Mouse (Mus musculus) stomach, postnatal 0 days (tissue): ENCODE measurements around the gene Tkt. TPM values are rescaled to one million over a fixed set of nuclear protein-coding genes. Genes with fewer than 3 reads are reported as not detected.

Experiments
- ATAC-seq: fragments of 200-750 bp; cut with Nextera tagmentation; 2 replicates; pipeline ENCODE4 v1.8.0; 2017; ENCODE audit not compliant: low FRiP score, low TSS enrichment
- DNase-seq: peaks from one replicate; pipeline ENCODE4 v3.0.0-alpha.2; 2016; ENCODE audit warnings: low spot score
- H3K27ac ChIP-seq: fragments of 300-500 bp; sonication (generic); replicated peaks from 2 replicates; pipeline ENCODE4 v1.5.1; 2014; ENCODE audit warnings: mild to moderate bottlenecking, control low read depth
- H3K27me3 ChIP-seq: fragments of 300-500 bp; sonication (generic); 2 replicates; pipeline ENCODE4 v1.6.1; 2014; ENCODE audit warnings: low read length; ENCODE audit not compliant: control insufficient read depth, insufficient read depth
- H3K36me3 ChIP-seq: fragments of 300-500 bp; sonication (generic); 2 replicates; pipeline ENCODE4 v1.6.1; 2014; ENCODE audit warnings: low read length, mixed read lengths; ENCODE audit not compliant: control insufficient read depth, insufficient read depth
- H3K4me1 ChIP-seq: fragments of 300-500 bp; sonication (generic); replicated peaks from 2 replicates; pipeline ENCODE4 v1.6.1; 2014; ENCODE audit warnings: antibody characterized with exemption; ENCODE audit not compliant: control insufficient read depth, insufficient read depth
- H3K4me2 ChIP-seq: fragments of 300-500 bp; sonication (generic); replicated peaks from 2 replicates; pipeline ENCODE4 v1.6.1; 2014; ENCODE audit warnings: low read depth, mild to moderate bottlenecking, control low read depth, moderate library complexity
- H3K4me3 ChIP-seq: fragments of 300-500 bp; sonication (generic); 2 replicates; pipeline ENCODE4 v1.5.1; 2014; ENCODE audit warnings: low read depth, low read length, control low read depth
- H3K9ac ChIP-seq: fragments of 300-500 bp; sonication (generic); 2 replicates; pipeline ENCODE4 v1.6.1; 2014; ENCODE audit warnings: mild to moderate bottlenecking, low read length, control low read depth, mixed read lengths
- H3K9me3 ChIP-seq: fragments of 300-500 bp; sonication (generic); 2 replicates; pipeline ENCODE4 v1.6.1; 2016; ENCODE audit warnings: low read length; ENCODE audit not compliant: control insufficient read depth
- CTCF ChIP-seq: IDR thresholded peaks from 2 replicates; pipeline ENCODE4 v1.5.1; 2016; ENCODE audit warnings: antibody characterized with exemption, low read depth, mild to moderate bottlenecking, moderate library complexity
- EP300 ChIP-seq: optimal IDR thresholded peaks from 2 replicates; pipeline ENCODE3; 2016; ENCODE audit warnings: antibody characterized with exemption
- whole genome bisulfite sequencing: fragments of 180-500 bp; shearing (Covaris S2); extraction: QIAGEN DNeasy Blood & Tissue Kit; methylation state at CpG from one replicate; pipeline ENCODE4 v1.1.7; 2014; 5-methylcytosine and 5-hydroxymethylcytosine counted together
- polyA plus RNA-seq: library from polyadenylated mRNA; unstranded; fragments of >200 nt; fragmentation: Nextera tagmentation; extraction: Ambion mirVana; gene quantifications from 2 replicates; pipeline ENCODE4 v1.2.1, GENCODE M21; 2015

Gene Tkt
- polyA plus RNA-seq, 1 experiment from 2014 or later = 200 TPM

DNA sequence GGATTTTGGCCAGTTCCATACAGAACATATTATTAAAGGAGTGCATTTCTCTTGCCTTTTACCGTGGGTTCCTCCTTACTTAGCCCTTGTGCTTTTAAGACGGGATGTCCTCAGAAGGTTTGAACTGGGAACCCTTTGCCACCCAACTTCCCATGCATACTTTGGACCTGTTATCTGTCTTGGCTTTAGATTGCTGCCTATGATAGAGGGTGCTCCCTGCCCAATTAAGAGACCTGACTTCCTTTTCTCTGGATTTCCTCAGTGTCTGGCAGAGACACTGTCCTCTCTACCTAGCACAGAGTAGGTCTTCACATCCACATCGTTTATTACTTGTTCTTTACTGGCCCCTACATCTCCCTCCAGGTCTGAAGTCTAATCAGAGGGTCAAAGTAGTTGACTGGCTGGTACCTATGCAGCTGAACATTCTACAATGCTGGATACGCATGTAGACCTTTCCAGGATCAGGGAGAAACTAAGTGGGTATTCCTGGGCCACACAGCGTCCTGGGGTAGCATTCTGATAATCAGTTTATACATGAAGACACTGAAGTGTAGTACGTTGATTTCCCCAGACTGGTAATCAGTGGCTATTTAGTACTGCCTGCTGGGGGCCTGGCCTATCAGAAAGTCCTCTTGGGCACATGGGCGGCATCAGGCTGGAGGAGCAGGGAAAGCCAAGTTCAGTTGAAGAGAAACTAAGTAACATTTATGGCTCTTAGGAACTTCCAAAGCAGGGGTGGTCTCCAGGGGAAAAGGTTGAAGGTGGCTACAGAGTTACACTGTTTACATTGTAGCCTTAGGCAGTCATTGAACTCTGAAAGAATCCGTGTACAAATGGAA is 2.3 kb downstream of the Tkt start:
- Histone ChIP-seq H3K9me3 (no peaks in the 10 kb centered on the region), H3K4me2 (peak overlapping the region; percentile 88), H3K4me3 (peak overlapping the region; percentile 78), H3K27ac (peak overlapping the region; percentile 30; the same call in 1 of the 2 replicates), H3K4me1 (no peaks in the 10 kb centered on the region; the same call in 1 of the 2 replicates), H3K27me3 (no peaks in the 10 kb centered on the region), H3K36me3 (no peaks in the 10 kb centered on the region), H3K9ac (peak overlapping the region; percentile 90)
- TF ChIP-seq EP300 (no peak), CTCF (no peak)
- 28% methylated on average over 8 of the region's 8 CpGs for WGBS
- no peak for DNase-seq
- no peak for ATAC-seq

DNA sequence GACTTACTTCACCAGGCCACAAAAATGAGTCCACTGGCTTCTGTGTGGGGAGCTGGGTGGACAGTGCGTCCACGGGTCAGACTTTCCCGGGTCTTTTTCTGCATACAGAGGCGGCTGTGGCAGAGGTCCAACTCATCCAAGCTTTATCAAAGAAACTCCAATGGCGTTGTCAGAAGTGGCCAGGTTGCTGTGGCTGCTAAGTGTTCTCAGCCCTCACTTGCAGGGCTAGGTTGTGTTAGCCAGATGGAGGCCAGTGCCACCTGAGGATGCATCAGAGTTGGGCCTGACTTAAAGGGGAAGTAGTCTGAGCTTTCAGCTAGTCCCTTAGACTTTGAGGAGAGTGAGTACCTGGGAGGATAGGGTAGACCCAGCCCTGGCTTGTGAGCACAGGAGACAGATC is 3.4 kb downstream of the Tkt start:
- Histone ChIP-seq H3K4me2 (peak overlapping the region; percentile 88; the same call in 1 of the 2 replicates), H3K9ac (0 out of 2 replicates have a peak overlapping the region, but pooled peaks have one; percentile 1), H3K36me3 (no peaks in the 10 kb centered on the region), H3K27me3 (no peaks in the 10 kb centered on the region), H3K4me1 (peaks cover 2% of the 10 kb centered on the region; the same call in 1 of the 2 replicates), H3K9me3 (no peaks in the 10 kb centered on the region), H3K4me3 (no peak overlapping the region), H3K27ac (no peak overlapping the region)
- no peak for ATAC-seq
- 46% methylated on average over 5 of the region's 5 CpGs for WGBS
- TF ChIP-seq CTCF (no peak), EP300 (no peak)
- DNase-seq = no peak

DNA sequence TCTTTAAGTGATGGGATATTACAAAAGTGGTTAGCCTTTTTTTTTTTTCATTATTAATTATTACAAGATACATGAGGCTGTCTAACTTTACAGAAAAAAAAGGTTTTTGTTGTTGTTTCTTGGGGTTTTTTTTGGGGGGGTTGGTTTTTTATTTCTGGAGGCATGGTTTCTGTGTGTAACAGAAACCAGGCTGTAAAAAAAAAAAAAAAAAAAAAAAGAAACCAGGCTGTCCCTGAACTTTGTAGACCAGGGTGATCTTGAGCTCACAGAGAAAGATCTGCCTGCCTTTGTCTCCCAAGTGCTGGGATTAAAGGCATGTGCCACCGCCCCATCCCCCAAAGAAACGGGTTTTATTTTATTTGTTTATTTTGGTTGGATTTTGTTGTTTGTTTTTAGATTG is 3.8 kb downstream of the Tkt start:
- Histone ChIP-seq H3K4me2 (no peak overlapping the region), H3K9ac (no peak overlapping the region), H3K4me1 (peaks cover 2% of the 10 kb centered on the region; the same call in 1 of the 2 replicates), H3K4me3 (no peak overlapping the region), H3K9me3 (no peaks in the 10 kb centered on the region), H3K27ac (no peak overlapping the region), H3K36me3 (no peaks in the 10 kb centered on the region), H3K27me3 (no peaks in the 10 kb centered on the region)
- TF ChIP-seq CTCF (no peak), EP300 (no peak)
- WGBS = 91% methylated on average over 2 of the region's 2 CpGs
- DNase-seq = no peak
- ATAC-seq = no peak

DNA sequence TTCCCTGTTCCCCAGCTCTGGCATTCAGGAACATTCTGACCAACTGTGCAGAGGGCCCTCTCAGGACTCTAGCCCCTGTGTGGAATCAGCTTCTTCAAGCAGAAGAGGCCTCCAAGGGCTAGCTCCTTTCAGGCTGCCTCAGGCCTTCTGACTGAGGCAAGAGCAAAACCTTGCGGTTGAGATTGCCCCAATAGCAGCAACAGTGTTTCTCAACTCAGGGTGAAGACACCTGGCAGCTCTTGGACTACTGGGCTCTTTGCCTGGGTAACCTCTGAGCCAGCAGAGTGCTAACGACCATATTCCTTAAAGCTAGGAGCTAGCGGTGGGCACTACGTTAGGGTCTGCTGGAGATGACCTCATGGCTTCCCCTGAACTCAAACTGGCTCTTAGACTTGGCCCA is 5.0 kb downstream of the Tkt start:
- no peak for DNase-seq
- no peak for TF ChIP-seq CTCF
- TF ChIP-seq EP300 = no peak
- no peaks in the 10 kb centered on the region for H3K27me3 ChIP-seq
- no peak overlapping the region for H3K9ac ChIP-seq
- 79% methylated on average over 4 of the region's 4 CpGs for WGBS
- H3K27ac ChIP-seq = no peak overlapping the region
- peaks cover 2% of the 10 kb centered on the region; the same call in 1 of the 2 replicates for H3K4me1 ChIP-seq
- no peak overlapping the region for H3K4me3 ChIP-seq
- H3K9me3 ChIP-seq = no peaks in the 10 kb centered on the region
- ATAC-seq = no peak
- H3K36me3 ChIP-seq = no peaks in the 10 kb centered on the region
- no peak overlapping the region for H3K4me2 ChIP-seq

DNA sequence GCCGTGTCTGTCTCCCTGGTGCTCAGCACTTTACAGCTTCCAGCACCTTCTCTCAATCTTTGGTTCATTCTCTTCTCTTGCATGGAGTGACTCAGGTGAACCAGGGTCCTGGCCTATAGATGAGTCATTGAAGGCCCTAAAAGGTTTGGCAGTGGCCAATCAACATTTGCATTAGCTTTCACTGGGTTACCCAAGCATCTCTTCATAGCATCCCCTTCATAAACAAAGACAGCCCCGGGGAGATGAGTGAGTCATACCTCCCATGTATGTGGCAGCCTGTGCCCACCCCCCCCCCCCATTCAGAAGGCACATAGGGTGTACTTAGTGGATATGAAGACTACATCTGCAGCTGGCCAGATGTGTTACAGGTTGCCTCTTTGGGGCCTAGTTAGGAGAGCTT is 8.5 kb downstream of the Tkt start:
- Histone ChIP-seq H3K27ac (no peak overlapping the region), H3K36me3 (peaks cover 18% of the 10 kb centered on the region), H3K9me3 (no peaks in the 10 kb centered on the region), H3K27me3 (no peaks in the 10 kb centered on the region), H3K4me2 (no peak overlapping the region), H3K4me3 (no peak overlapping the region), H3K9ac (no peak overlapping the region), H3K4me1 (0 out of 2 replicates have a peak, but pooled peaks cover 2% of the 10 kb centered on the region)
- TF ChIP-seq EP300 (no peak), CTCF (no peak)
- WGBS = 71% methylated on average over 2 of the region's 2 CpGs
- DNase-seq (no peak), ATAC-seq (no peak)

DNA sequence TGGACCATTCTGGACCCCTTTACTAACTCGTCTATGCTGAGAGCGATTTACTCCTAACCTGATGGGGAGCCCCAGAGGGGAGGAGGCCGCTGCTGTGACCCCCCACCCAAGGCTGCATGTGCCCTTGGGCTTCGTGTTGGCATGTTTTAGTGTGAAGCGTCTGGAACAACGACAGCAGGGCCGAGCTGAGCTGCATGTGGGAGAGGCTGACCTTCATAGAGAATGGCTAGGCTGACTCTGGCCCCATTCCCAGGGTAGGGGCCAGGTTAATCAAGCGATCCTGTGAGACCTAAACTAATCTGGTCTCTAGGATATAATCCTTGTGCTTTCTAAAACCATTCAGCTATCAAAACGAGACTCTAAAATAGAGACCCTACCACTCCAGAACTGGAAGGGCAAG is 9.6 kb downstream of the Tkt start:
- no peak overlapping the region for H3K4me3 ChIP-seq
- H3K27me3 ChIP-seq = no peaks in the 10 kb centered on the region
- 47% methylated on average over 9 of the region's 9 CpGs for WGBS
- ATAC-seq = no peak
- H3K4me2 ChIP-seq = no peak overlapping the region
- H3K36me3 ChIP-seq = peaks cover 18% of the 10 kb centered on the region
- H3K9ac ChIP-seq = no peak overlapping the region
- H3K9me3 ChIP-seq = no peaks in the 10 kb centered on the region
- no peak for TF ChIP-seq EP300
- no peak for TF ChIP-seq CTCF
- H3K4me1 ChIP-seq = 0 out of 2 replicates have a peak, but pooled peaks cover 2% of the 10 kb centered on the region
- no peak for DNase-seq
- H3K27ac ChIP-seq = 0 out of 2 replicates have a peak overlapping the region, but pooled peaks have one; percentile 63
